Mouse (Mus musculus): Measurements from ENCODE around the gene Ryr2.

DNA sequence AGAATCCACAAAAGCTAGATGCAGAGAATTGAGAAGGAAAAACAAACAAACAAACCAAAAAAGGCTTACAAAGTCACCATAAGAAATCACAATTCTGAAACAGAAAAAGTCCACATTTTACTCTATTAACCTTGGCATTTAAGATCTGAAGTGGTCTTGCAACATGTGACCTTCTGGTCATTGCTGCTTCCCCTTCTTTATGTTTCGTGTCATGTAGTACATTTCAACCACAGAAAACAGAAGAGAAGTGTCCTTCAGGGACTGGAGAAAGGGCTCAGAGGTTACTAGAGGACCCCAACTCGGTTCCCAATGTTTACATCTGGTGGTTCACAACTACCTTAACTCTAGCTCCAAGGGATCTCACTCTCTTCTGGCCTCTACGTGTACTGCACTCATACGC is 59.7 kb downstream of the Ryr2 start:
- TF ChIP-seq EP300 (IDR thresholded peaks at IDR 0.05; ENCODE audit: low read depth) (no peak), CTCF (IDR thresholded peaks at IDR 0.05; ENCODE audit: low read depth) (no peak)

Measured in liver, embryonic 14.5 days (tissue).